Mouse (Mus musculus) cortical plate, adult 2 months (tissue): ENCODE data around the gene Mat2a.

ENCODE experiments used
- CTCF ChIP-seq: fragments of 200-500 bp; IDR thresholded peaks from 2 replicates; pipeline ENCODE4 v1.5.1; 2011; ENCODE audit warnings: mild to moderate bottlenecking, control low read depth, low read length; ENCODE audit not compliant: insufficient read depth; ENCODE audit errors: extremely low read depth
- POLR2A ChIP-seq: fragments of 200-500 bp; IDR thresholded peaks from 2 replicates; pipeline ENCODE4 v1.6.1; 2011; ENCODE audit warnings: mild to moderate bottlenecking, low read length, control low read depth; ENCODE audit not compliant: insufficient read depth; ENCODE audit errors: extremely low read depth

GRCm38 (mm10) chr6:72479645-72480421 lies 40.5 kb upstream of the Mat2a start:
- no peak for TF ChIP-seq POLR2A
- TF ChIP-seq CTCF, result no peak
